Mouse (Mus musculus): ENCODE measurements around the gene Nlrp1b. TPM values are rescaled to one million over a fixed set of nuclear protein-coding genes. Genes with fewer than 3 reads are reported as not detected.

Nlrp1b gene
- total and polyA plus RNA-seq, 2 experiments from 2014 or later: 0.05 TPM; not detected in 1

- H3K4me2 ChIP-seq (ENCODE audit: low read depth, low read length): no peak overlapping the region
- DNase-seq (ENCODE audit: low spot score): no peak
- TF ChIP-seq CTCF (IDR thresholded peaks at IDR 0.05; ENCODE audit: low read depth): no peak
- H3K4me1 ChIP-seq (ENCODE audit: insufficient read depth, low read length): no peaks in the 10 kb centered on the region
- H3K9me3 ChIP-seq (ENCODE audit: low read length): no peaks in the 10 kb centered on the region
- H3K27ac ChIP-seq: no peak overlapping the region
- H3K4me3 ChIP-seq (ENCODE audit: low read length): no peak overlapping the region
- H3K9ac ChIP-seq (replicated peaks; ENCODE audit: low read length): no peak overlapping the region
- ATAC-seq: no peak
- no peaks in the 10 kb centered on the region for H3K36me3 ChIP-seq (ENCODE audit: insufficient read depth, low read length)
- no peaks in the 10 kb centered on the region for H3K27me3 ChIP-seq (ENCODE audit: insufficient read depth, low read length)
These were observed 126.6 kb downstream of the Nlrp1b start for GRCm38 (mm10) chr11:71103931-71104330.

Other genes with a start within 250 kb of the Nlrp1b start
- gene C1qbp, start 247.7 kb downstream of the Nlrp1b start, total RNA-seq (2014; rRNA removed): 14.9 and 22.0 TPM in 2 replicates
- gene C1qbp, start 247.7 kb downstream of the Nlrp1b start, polyA plus RNA-seq (2015; fragmentation: Nextera tagmentation; extraction: Ambion mirVana): 201 TPM in 2 replicates
- 22.9 and 24.3 TPM in 2 replicates for gene Dhx33, start 226.3 kb downstream of the Nlrp1b start, total RNA-seq (2014; rRNA removed)
- gene Dhx33, start 226.3 kb downstream of the Nlrp1b start, polyA plus RNA-seq (2015; fragmentation: Nextera tagmentation; extraction: Ambion mirVana): 8.3 and 10.0 TPM in 2 replicates
- 6.1 and 12.5 TPM in 2 replicates for gene Mis12, start 211.1 kb downstream of the Nlrp1b start, total RNA-seq (2014; rRNA removed)
- gene Mis12, start 211.1 kb downstream of the Nlrp1b start, polyA plus RNA-seq (2015; fragmentation: Nextera tagmentation; extraction: Ambion mirVana): 14.1 and 16.2 TPM in 2 replicates
- 25.7 and 31.5 TPM in 2 replicates for gene Derl2, start 210.9 kb downstream of the Nlrp1b start, total RNA-seq (2014; rRNA removed)
- gene Derl2, start 210.9 kb downstream of the Nlrp1b start, polyA plus RNA-seq (2015; fragmentation: Nextera tagmentation; extraction: Ambion mirVana): 25.3 and 28.2 TPM in 2 replicates
- 696 and 765 TPM in 2 replicates for gene 6330403K07Rik, start 197.2 kb downstream of the Nlrp1b start, total RNA-seq (2014; rRNA removed)
- 673 and 681 TPM in 2 replicates for gene 6330403K07Rik, start 197.2 kb downstream of the Nlrp1b start, polyA plus RNA-seq (2015; fragmentation: Nextera tagmentation; extraction: Ambion mirVana)
- 0.05 TPM in 1 of 2 replicates, not detected in the other for gene Nlrp1a, start 86.0 kb downstream of the Nlrp1b start, total RNA-seq (2014; rRNA removed)
- gene Nlrp1a, start 86.0 kb downstream of the Nlrp1b start, polyA plus RNA-seq (2015; fragmentation: Nextera tagmentation; extraction: Ambion mirVana): 0.06 TPM in 1 of 2 replicates, not detected in the other

Data from hindbrain, postnatal 0 days (tissue).